Mouse (Mus musculus) neural tube, embryonic 14.5 days (tissue): Measurements from ENCODE around the gene 5730596B20Rik. TPM values are rescaled to one million over a fixed set of nuclear protein-coding genes. Genes with fewer than 3 reads are reported as not detected.

Experiments used
- ATAC-seq: fragments of 200-750 bp; cut with Nextera tagmentation; 2 replicates; pipeline ENCODE4 v1.8.0; 2017; ENCODE audit warnings: low read depth, mild to moderate bottlenecking, moderate TSS enrichment, moderate library complexity
- H3K27ac ChIP-seq: fragments of 300-500 bp; sonication (generic); 2 replicates; pipeline ENCODE4 v1.5.1; 2014; ENCODE audit warnings: low read depth, mild to moderate bottlenecking, control low read depth, low read length, moderate library complexity, mixed read lengths
- H3K27me3 ChIP-seq: fragments of 300-500 bp; sonication (generic); 2 replicates; pipeline ENCODE4 v1.6.1; 2014; ENCODE audit warnings: low read length; ENCODE audit not compliant: control insufficient read depth, insufficient read depth
- H3K36me3 ChIP-seq: fragments of 300-500 bp; sonication (generic); 2 replicates; pipeline ENCODE4 v1.6.1; 2014; ENCODE audit warnings: low read length, mixed read lengths; ENCODE audit not compliant: control insufficient read depth, insufficient read depth
- H3K4me1 ChIP-seq: fragments of 300-500 bp; sonication (generic); 2 replicates; pipeline ENCODE4 v1.6.1; 2014; ENCODE audit warnings: low read length; ENCODE audit not compliant: control insufficient read depth, insufficient read depth
- H3K4me2 ChIP-seq: fragments of 300-500 bp; sonication (generic); 2 replicates; pipeline ENCODE4 v1.6.1; 2014; ENCODE audit warnings: mild to moderate bottlenecking, low read depth, low read length, control low read depth
- H3K4me3 ChIP-seq: fragments of 300-500 bp; sonication (generic); 2 replicates; pipeline ENCODE4 v1.5.1; 2014; ENCODE audit warnings: low read depth, low read length, control low read depth, mixed read lengths
- H3K9ac ChIP-seq: fragments of 300-500 bp; sonication (generic); replicated peaks from 2 replicates; pipeline ENCODE4 v1.6.1; 2014; ENCODE audit warnings: low read depth, mild to moderate bottlenecking, control low read depth, low read length, mixed read lengths
- H3K9me3 ChIP-seq: fragments of 300-500 bp; sonication (generic); 2 replicates; pipeline ENCODE4 v1.6.1; 2016; ENCODE audit warnings: low read length; ENCODE audit not compliant: control insufficient read depth
- WGBS: fragments of 180-500 bp; shearing (Covaris S2); extraction: QIAGEN DNeasy Blood & Tissue Kit; methylation state at CpG from one replicate; pipeline ENCODE4 v1.1.7; 2014; 5-methylcytosine and 5-hydroxymethylcytosine counted together
- polyA plus RNA-seq: library from polyadenylated mRNA; unstranded; fragments of >200 nt; fragmentation: Nextera tagmentation; extraction: Ambion mirVana; gene quantifications from 2 replicates; pipeline ENCODE4 v1.2.1, GENCODE M21; 2014

The 5730596B20Rik gene
- 1.8 and 2.2 TPM in 2 replicates for polyA plus RNA-seq

- WGBS, result 4% methylated on average over 36 of the region's 36 CpGs
- Histone ChIP-seq H3K9me3 (no peaks in the 10 kb centered on the region), H3K36me3 (peaks cover 4% of the 10 kb centered on the region; the same call in 1 of the 2 replicates), H3K27ac (peak within 1 kb of the TSS; percentile 87), H3K9ac (peak within 1 kb of the TSS; percentile 76), H3K4me2 (peak within 1 kb of the TSS; percentile 90), H3K4me3 (peak within 1 kb of the TSS; percentile 38), H3K27me3 (no peaks in the 10 kb centered on the region), H3K4me1 (peaks cover 78% of the 10 kb centered on the region)
- peak; percentile 24; the same call in 1 of the 2 replicates for ATAC-seq
Measured at GRCm38 (mm10) chr6:52177061-52177735, at the start of gene 5730596B20Rik. Gene 5730596B20Rik (plus strand): TSS chr6:52177498.

GRCm38 (mm10) chr6:52137841-52138535 is 39.3 kb upstream of the 5730596B20Rik start:
- no peaks in the 10 kb centered on the region for H3K9me3 ChIP-seq
- 32% methylated on average over 9 of the region's 9 CpGs for WGBS
- ATAC-seq, result peak; percentile 79; the same call in 1 of the 2 replicates
- H3K9ac ChIP-seq, result no peak overlapping the region
- H3K4me2 ChIP-seq, result no peak overlapping the region
- peaks cover 8% of the 10 kb centered on the region for H3K4me1 ChIP-seq
- no peak overlapping the region for H3K27ac ChIP-seq
- H3K4me3 ChIP-seq, result no peak overlapping the region
- H3K27me3 ChIP-seq, result no peaks in the 10 kb centered on the region
- H3K36me3 ChIP-seq, result no peaks in the 10 kb centered on the region

GRCm38 (mm10) chr6:52138576-52138975 is 38.7 kb upstream of the 5730596B20Rik start:
- Histone ChIP-seq H3K4me1 (peaks cover 8% of the 10 kb centered on the region), H3K36me3 (no peaks in the 10 kb centered on the region), H3K4me3 (no peak overlapping the region), H3K27ac (no peak overlapping the region), H3K9me3 (no peaks in the 10 kb centered on the region), H3K4me2 (no peak overlapping the region), H3K9ac (no peak overlapping the region), H3K27me3 (no peaks in the 10 kb centered on the region)
- peak; percentile 28; the same call in 1 of the 2 replicates for ATAC-seq
- 28% methylated on average over 10 of the region's 10 CpGs for WGBS

GRCm38 (mm10) chr6:52139115-52139514 is 38.2 kb upstream of the 5730596B20Rik start:
- no peak overlapping the region for H3K4me2 ChIP-seq
- ATAC-seq, result peak; percentile 44; the same call in 1 of the 2 replicates
- no peak overlapping the region for H3K4me3 ChIP-seq
- H3K9ac ChIP-seq, result no peak overlapping the region
- H3K36me3 ChIP-seq, result no peaks in the 10 kb centered on the region
- peaks cover 8% of the 10 kb centered on the region for H3K4me1 ChIP-seq
- no peaks in the 10 kb centered on the region for H3K27me3 ChIP-seq
- no peak overlapping the region for H3K27ac ChIP-seq
- H3K9me3 ChIP-seq, result no peaks in the 10 kb centered on the region
- 41% methylated on average over 5 of the region's 5 CpGs for WGBS

- WGBS, result 8% methylated on average over 16 of the region's 16 CpGs
- no peak; the same call in 1 of the 2 replicates for ATAC-seq
- H3K4me2 ChIP-seq, result no peak overlapping the region
- no peaks in the 10 kb centered on the region; the same call in 1 of the 2 replicates for H3K4me1 ChIP-seq
- H3K4me3 ChIP-seq, result no peak overlapping the region
- no peaks in the 10 kb centered on the region for H3K36me3 ChIP-seq
- no peak overlapping the region for H3K9ac ChIP-seq
- H3K9me3 ChIP-seq, result no peaks in the 10 kb centered on the region
- no peak overlapping the region for H3K27ac ChIP-seq
- H3K27me3 ChIP-seq, result no peaks in the 10 kb centered on the region
Measured at GRCm38 (mm10) chr6:52150401-52150966, 26.8 kb upstream of the 5730596B20Rik start.

- Histone ChIP-seq H3K4me1 (no peaks in the 10 kb centered on the region; the same call in 1 of the 2 replicates), H3K27me3 (no peaks in the 10 kb centered on the region), H3K4me3 (no peak overlapping the region), H3K9me3 (no peaks in the 10 kb centered on the region), H3K27ac (no peak overlapping the region), H3K9ac (no peak overlapping the region), H3K36me3 (no peaks in the 10 kb centered on the region), H3K4me2 (no peak overlapping the region)
- no peak for ATAC-seq
- 56% methylated on average over 4 of the region's 4 CpGs for WGBS
Measured at GRCm38 (mm10) chr6:52151571-52151970, 25.7 kb upstream of the 5730596B20Rik start.

- no peak overlapping the region for H3K9ac ChIP-seq
- H3K4me3 ChIP-seq, result no peak overlapping the region
- H3K27ac ChIP-seq, result no peak overlapping the region
- H3K4me2 ChIP-seq, result no peak overlapping the region
- 18% methylated on average over 16 of the region's 16 CpGs for WGBS
- no peaks in the 10 kb centered on the region for H3K36me3 ChIP-seq
- no peaks in the 10 kb centered on the region for H3K9me3 ChIP-seq
- no peak for ATAC-seq
- H3K4me1 ChIP-seq, result peaks cover 3% of the 10 kb centered on the region; the same call in 1 of the 2 replicates
- no peaks in the 10 kb centered on the region for H3K27me3 ChIP-seq
Measured at GRCm38 (mm10) chr6:52152226-52153193, 24.8 kb upstream of the 5730596B20Rik start.

- no peak overlapping the region for H3K27ac ChIP-seq
- H3K4me2 ChIP-seq, result no peak overlapping the region
- peaks cover 5% of the 10 kb centered on the region; the same call in 1 of the 2 replicates for H3K4me1 ChIP-seq
- no peak for ATAC-seq
- no peak overlapping the region for H3K9ac ChIP-seq
- H3K36me3 ChIP-seq, result no peaks in the 10 kb centered on the region
- H3K9me3 ChIP-seq, result no peaks in the 10 kb centered on the region
- 10% methylated on average over 6 of the region's 6 CpGs for WGBS
- H3K4me3 ChIP-seq, result no peak overlapping the region
- H3K27me3 ChIP-seq, result no peaks in the 10 kb centered on the region
Measured at GRCm38 (mm10) chr6:52153270-52153669, 24.0 kb upstream of the 5730596B20Rik start.
